Mouse (Mus musculus): ENCODE measurements around the gene Lcat. TPM values are rescaled to one million over a fixed set of nuclear protein-coding genes. Genes with fewer than 3 reads are reported as not detected.

Lcat gene
- polyA plus RNA-seq, 1 experiment, result 1.4 TPM

GRCm38 (mm10) chr8:105897801-105898480 is 45.2 kb downstream of the Lcat start:
- Histone ChIP-seq H3ac (ENCODE audit: control insufficient read depth, insufficient read length, low read depth) (no peak overlapping the region), H3K27me3 (ENCODE audit: control insufficient read depth, insufficient read depth, insufficient read length) (no peaks in the 10 kb centered on the region), H3K4me3 (ENCODE audit: insufficient read depth, poor library complexity, severe bottlenecking) (no peak overlapping the region), H3K36me3 (ENCODE audit: control insufficient read depth, insufficient read depth) (peaks cover 2% of the 10 kb centered on the region), H3K79me2 (ENCODE audit: control insufficient read depth, insufficient read depth) (peaks cover 22% of the 10 kb centered on the region), H3K79me3 (ENCODE audit: low read depth) (peaks cover 4% of the 10 kb centered on the region)
- TF ChIP-seq MAX (IDR thresholded peaks at IDR 0.05) (no peak), CTCF (IDR thresholded peaks at IDR 0.05; ENCODE audit: control insufficient read depth, insufficient read depth, insufficient read length) (no peak), MYOG (IDR thresholded peaks at IDR 0.05; ENCODE audit: control insufficient read depth, extremely low read depth, insufficient read length) (no peak), FOSL1 (IDR thresholded peaks at IDR 0.05; ENCODE audit: insufficient read depth, low read length, poor library complexity, severe bottlenecking) (no peak), CEBPB (IDR thresholded peaks at IDR 0.05; ENCODE audit: low read depth) (no peak), MYOD1 (IDR thresholded peaks at IDR 0.05; ENCODE audit: control insufficient read depth, insufficient read length, low read depth) (no peak), USF1 (IDR thresholded peaks at IDR 0.05; ENCODE audit: low read depth) (no peak)

- TF ChIP-seq FOSL1 (IDR thresholded peaks at IDR 0.05; ENCODE audit: insufficient read depth, low read length, poor library complexity, severe bottlenecking), result no peak
- TF ChIP-seq USF1 (IDR thresholded peaks at IDR 0.05; ENCODE audit: low read depth), result no peak
- no peak for TF ChIP-seq MYOG (IDR thresholded peaks at IDR 0.05; ENCODE audit: control insufficient read depth, extremely low read depth, insufficient read length)
- no peak for TF ChIP-seq CTCF (IDR thresholded peaks at IDR 0.05; ENCODE audit: control insufficient read depth, insufficient read depth, insufficient read length)
- no peak for TF ChIP-seq MAX (IDR thresholded peaks at IDR 0.05)
- TF ChIP-seq MYOD1 (IDR thresholded peaks at IDR 0.05; ENCODE audit: control insufficient read depth, insufficient read length, low read depth), result no peak
- no peak for TF ChIP-seq CEBPB (IDR thresholded peaks at IDR 0.05; ENCODE audit: low read depth)
- Histone ChIP-seq H3K79me2 (ENCODE audit: control insufficient read depth, insufficient read depth) (no peaks in the 10 kb centered on the region), H3K36me3 (ENCODE audit: control insufficient read depth, insufficient read depth) (peaks cover 47% of the 10 kb centered on the region), H3K79me3 (ENCODE audit: low read depth) (no peaks in the 10 kb centered on the region), H3K27me3 (ENCODE audit: control insufficient read depth, insufficient read depth, insufficient read length) (no peaks in the 10 kb centered on the region), H3ac (ENCODE audit: control insufficient read depth, insufficient read length, low read depth) (no peak within 1 kb of the TSS), H3K4me3 (ENCODE audit: insufficient read depth, poor library complexity, severe bottlenecking) (no peak within 1 kb of the TSS)
Observed at GRCm38 (mm10) chr8:105893339-105893738, 49.8 kb downstream of the Lcat start, which contains the start of gene Nrn1l. Gene Nrn1l, plus strand, starts transcription at chr8:105893567.

GRCm38 (mm10) chr8:105892432-105892831 is 50.8 kb downstream of the Lcat start:
- Histone ChIP-seq H3K4me3 (ENCODE audit: insufficient read depth, poor library complexity, severe bottlenecking) (no peak overlapping the region), H3ac (ENCODE audit: control insufficient read depth, insufficient read length, low read depth) (no peak overlapping the region), H3K27me3 (ENCODE audit: control insufficient read depth, insufficient read depth, insufficient read length) (no peaks in the 10 kb centered on the region), H3K79me3 (ENCODE audit: low read depth) (no peaks in the 10 kb centered on the region), H3K79me2 (ENCODE audit: control insufficient read depth, insufficient read depth) (no peaks in the 10 kb centered on the region), H3K36me3 (ENCODE audit: control insufficient read depth, insufficient read depth) (peaks cover 56% of the 10 kb centered on the region)
- no peak for TF ChIP-seq MAX (IDR thresholded peaks at IDR 0.05)
- TF ChIP-seq FOSL1 (IDR thresholded peaks at IDR 0.05; ENCODE audit: insufficient read depth, low read length, poor library complexity, severe bottlenecking), result no peak
- TF ChIP-seq MYOD1 (IDR thresholded peaks at IDR 0.05; ENCODE audit: control insufficient read depth, insufficient read length, low read depth), result no peak
- no peak for TF ChIP-seq CTCF (IDR thresholded peaks at IDR 0.05; ENCODE audit: control insufficient read depth, insufficient read depth, insufficient read length)
- TF ChIP-seq CEBPB (IDR thresholded peaks at IDR 0.05; ENCODE audit: low read depth), result no peak
- TF ChIP-seq MYOG (IDR thresholded peaks at IDR 0.05; ENCODE audit: control insufficient read depth, extremely low read depth, insufficient read length), result no peak
- no peak for TF ChIP-seq USF1 (IDR thresholded peaks at IDR 0.05; ENCODE audit: low read depth)

- Histone ChIP-seq H3K79me2 (ENCODE audit: control insufficient read depth, insufficient read depth) (no peaks in the 10 kb centered on the region), H3K36me3 (ENCODE audit: control insufficient read depth, insufficient read depth) (peaks cover 70% of the 10 kb centered on the region), H3K27me3 (ENCODE audit: control insufficient read depth, insufficient read depth, insufficient read length) (no peaks in the 10 kb centered on the region), H3ac (ENCODE audit: control insufficient read depth, insufficient read length, low read depth) (no peak overlapping the region), H3K4me3 (ENCODE audit: insufficient read depth, poor library complexity, severe bottlenecking) (no peak overlapping the region), H3K79me3 (ENCODE audit: low read depth) (no peaks in the 10 kb centered on the region)
- TF ChIP-seq USF1 (IDR thresholded peaks at IDR 0.05; ENCODE audit: low read depth) (no peak), CTCF (IDR thresholded peaks at IDR 0.05; ENCODE audit: control insufficient read depth, insufficient read depth, insufficient read length) (no peak), MYOD1 (IDR thresholded peaks at IDR 0.05; ENCODE audit: control insufficient read depth, insufficient read length, low read depth) (no peak), CEBPB (IDR thresholded peaks at IDR 0.05; ENCODE audit: low read depth) (no peak), MYOG (IDR thresholded peaks at IDR 0.05; ENCODE audit: control insufficient read depth, extremely low read depth, insufficient read length) (no peak), FOSL1 (IDR thresholded peaks at IDR 0.05; ENCODE audit: insufficient read depth, low read length, poor library complexity, severe bottlenecking) (no peak), MAX (IDR thresholded peaks at IDR 0.05) (no peak)
Observed at GRCm38 (mm10) chr8:105890870-105891269, 52.3 kb downstream of the Lcat start.

- no peak for TF ChIP-seq MYOG (IDR thresholded peaks at IDR 0.05; ENCODE audit: control insufficient read depth, extremely low read depth, insufficient read length)
- TF ChIP-seq MYOD1 (IDR thresholded peaks at IDR 0.05; ENCODE audit: control insufficient read depth, insufficient read length, low read depth), result no peak
- no peak for TF ChIP-seq CEBPB (IDR thresholded peaks at IDR 0.05; ENCODE audit: low read depth)
- no peak for TF ChIP-seq CTCF (IDR thresholded peaks at IDR 0.05; ENCODE audit: control insufficient read depth, insufficient read depth, insufficient read length)
- TF ChIP-seq FOSL1 (IDR thresholded peaks at IDR 0.05; ENCODE audit: insufficient read depth, low read length, poor library complexity, severe bottlenecking), result no peak
- no peak for TF ChIP-seq USF1 (IDR thresholded peaks at IDR 0.05; ENCODE audit: low read depth)
- TF ChIP-seq MAX (IDR thresholded peaks at IDR 0.05), result no peak
Observed at GRCm38 (mm10) chr8:105889756-105890465, 53.3 kb downstream of the Lcat start.

More at GRCm38 (mm10) chr8:105889756-105890465, 53.3 kb downstream of the Lcat start:
- Histone ChIP-seq H3K4me3 (ENCODE audit: insufficient read depth, poor library complexity, severe bottlenecking) (no peak overlapping the region), H3K79me2 (ENCODE audit: control insufficient read depth, insufficient read depth) (no peaks in the 10 kb centered on the region), H3K27me3 (ENCODE audit: control insufficient read depth, insufficient read depth, insufficient read length) (no peaks in the 10 kb centered on the region), H3K79me3 (ENCODE audit: low read depth) (no peaks in the 10 kb centered on the region), H3ac (ENCODE audit: control insufficient read depth, insufficient read length, low read depth) (no peak overlapping the region), H3K36me3 (ENCODE audit: control insufficient read depth, insufficient read depth) (peaks cover 79% of the 10 kb centered on the region)

Small RNA genes within 50 kb of the gene (microRNA-seq; reads per million reads assigned to microRNA genes)
- gene Mir7074 (ENCODE audit: borderline microRNAs expressed), result 0.20 reads per million

Other genes starting within 250 kb of the Lcat start
- 30.4 TPM for gene Acd, start 242.3 kb downstream of the Lcat start, polyA plus RNA-seq (2012; fragmentation: generic; extraction: Trizol)
- 16.4 TPM for gene Pard6a, start 242.2 kb downstream of the Lcat start, polyA plus RNA-seq (2012; fragmentation: generic; extraction: Trizol)
- 0.09 TPM for gene 4933405L10Rik, start 235.7 kb downstream of the Lcat start, polyA plus RNA-seq (2012; fragmentation: generic; extraction: Trizol)
- 24.8 TPM for gene Enkd1, start 235.2 kb downstream of the Lcat start, polyA plus RNA-seq (2012; fragmentation: generic; extraction: Trizol)
- gene Gfod2, start 184.7 kb downstream of the Lcat start, polyA plus RNA-seq (2012; fragmentation: generic; extraction: Trizol), result 8.2 TPM
- gene Ranbp10, start 116.0 kb downstream of the Lcat start, polyA plus RNA-seq (2012; fragmentation: generic; extraction: Trizol), result 11.0 TPM
- 0.09 TPM for gene Tsnaxip1, start 115.7 kb downstream of the Lcat start, polyA plus RNA-seq (2012; fragmentation: generic; extraction: Trizol)
- 35.7 TPM for gene Cenpt, start 90.1 kb downstream of the Lcat start, polyA plus RNA-seq (2012; fragmentation: generic; extraction: Trizol)
- 48.2 TPM for gene Thap11, start 88.2 kb downstream of the Lcat start, polyA plus RNA-seq (2012; fragmentation: generic; extraction: Trizol)
- gene Nutf2, start 82.8 kb downstream of the Lcat start, polyA plus RNA-seq (2012; fragmentation: generic; extraction: Trizol), result 258 TPM
- gene Edc4, start 62.5 kb downstream of the Lcat start, polyA plus RNA-seq (2012; fragmentation: generic; extraction: Trizol), result 31.3 TPM
- 0.32 TPM for gene Nrn1l, start 49.8 kb downstream of the Lcat start, polyA plus RNA-seq (2012; fragmentation: generic; extraction: Trizol)
- 14.4 TPM for gene Pskh1, start 42.9 kb downstream of the Lcat start, polyA plus RNA-seq (2012; fragmentation: generic; extraction: Trizol)
- 0.16 TPM for gene Ctrl, start 9.5 kb downstream of the Lcat start, polyA plus RNA-seq (2012; fragmentation: generic; extraction: Trizol)
- gene Psmb10, start 4.9 kb downstream of the Lcat start, polyA plus RNA-seq (2012; fragmentation: generic; extraction: Trizol), result 73.5 TPM
- gene Slc12a4, start 22.7 kb upstream of the Lcat start, polyA plus RNA-seq (2012; fragmentation: generic; extraction: Trizol), result 79.1 TPM
- not detected for gene Dpep3, start 36.0 kb upstream of the Lcat start, polyA plus RNA-seq (2012; fragmentation: generic; extraction: Trizol)
- 13.1 TPM for gene Dus2, start 48.0 kb upstream of the Lcat start, polyA plus RNA-seq (2012; fragmentation: generic; extraction: Trizol)
- 0.05 TPM for gene Dpep2nb, start 62.6 kb upstream of the Lcat start, polyA plus RNA-seq (2012; fragmentation: generic; extraction: Trizol)
- 15.0 TPM for gene Ddx28, start 68.5 kb upstream of the Lcat start, polyA plus RNA-seq (2012; fragmentation: generic; extraction: Trizol)
- 12.6 TPM for gene Nfatc3, start 115.5 kb upstream of the Lcat start, polyA plus RNA-seq (2012; fragmentation: generic; extraction: Trizol)
- gene Esrp2, start 193.6 kb upstream of the Lcat start, polyA plus RNA-seq (2012; fragmentation: generic; extraction: Trizol), result 0.04 TPM
- gene Pla2g15, start 207.0 kb upstream of the Lcat start, polyA plus RNA-seq (2012; fragmentation: generic; extraction: Trizol), result 13.0 TPM
- gene Slc7a6, start 225.5 kb upstream of the Lcat start, polyA plus RNA-seq (2012; fragmentation: generic; extraction: Trizol), result 21.3 TPM